Mouse (Mus musculus) heart, embryonic 14.5 days (tissue): ENCODE data around the gene Polr2g. TPM values are rescaled to one million over a fixed set of nuclear protein-coding genes. Genes with fewer than 3 reads are reported as not detected.
A peak's percentile ranks its signal among the peaks of the same experiment; 100 is the strongest.
"Not testable (repeated sequence)": the region's sequence is repeated elsewhere in the genome, so short reads cannot be mapped to it uniquely, and the experiment has no call there.

ENCODE experiments used
- ATAC-seq: fragments of 200-750 bp; cut with Nextera tagmentation; 2 replicates; pipeline ENCODE4 v1.8.0; 2017; ENCODE audit warnings: low read depth, moderate TSS enrichment; ENCODE audit not compliant: insufficient number of reproducible peaks, insufficient read depth, low FRiP score
- H3K27ac ChIP-seq, 2 experiments: fragments of 200-500 bp in 1 of 2; fragments of 300-500 bp in 1 of 2; sonication (generic) in 1 of 2; replicated peaks in 1 of 2; 2 replicates each; pipeline ENCODE4 v1.5.1; 2012 to 2014; ENCODE audit warnings: low read depth in 2 of 2, low read length in 2 of 2, control low read depth in 1 of 2, mild to moderate bottlenecking in 1 of 2, mixed read lengths in 1 of 2; ENCODE audit not compliant: control insufficient read depth in 1 of 2, insufficient read depth in 1 of 2
- H3K27me3 ChIP-seq: fragments of 300-500 bp; sonication (generic); 2 replicates; pipeline ENCODE4 v1.6.1; 2014; ENCODE audit warnings: mild to moderate bottlenecking, low read length, control low read depth; ENCODE audit not compliant: control insufficient read depth, insufficient read depth
- H3K36me3 ChIP-seq: fragments of 300-500 bp; sonication (generic); 2 replicates; pipeline ENCODE4 v1.6.1; 2014; ENCODE audit warnings: mild to moderate bottlenecking, control low read depth, low read length, mixed read lengths; ENCODE audit not compliant: control insufficient read depth, insufficient read depth
- H3K4me1 ChIP-seq, 2 experiments: fragments of 200-500 bp in 1 of 2; fragments of 300-500 bp in 1 of 2; sonication (generic) in 1 of 2; 2 replicates each; pipeline ENCODE4 v1.6.1; 2012 to 2014; ENCODE audit warnings: low read length in 2 of 2, control low read depth in 1 of 2, mixed read lengths in 1 of 2; ENCODE audit not compliant: control insufficient read depth in 2 of 2, insufficient read depth in 2 of 2
- H3K4me2 ChIP-seq: fragments of 300-500 bp; sonication (generic); 2 replicates; pipeline ENCODE4 v1.6.1; 2014; ENCODE audit warnings: mild to moderate bottlenecking, low read length
- H3K4me3 ChIP-seq, 2 experiments: fragments of 200-500 bp in 1 of 2; fragments of 300-500 bp in 1 of 2; sonication (generic) in 1 of 2; 2 replicates each; pipeline ENCODE4 v1.5.1; 2012 to 2014; ENCODE audit warnings: low read length in 2 of 2, mild to moderate bottlenecking in 2 of 2, control low read depth in 1 of 2, low read depth in 1 of 2, moderate library complexity in 1 of 2; ENCODE audit not compliant: control insufficient read depth in 1 of 2, insufficient read depth in 1 of 2
- H3K9ac ChIP-seq: fragments of 300-500 bp; sonication (generic); 2 replicates; pipeline ENCODE4 v1.6.1; 2014; ENCODE audit warnings: mild to moderate bottlenecking, low read length
- H3K9me3 ChIP-seq: fragments of 300-500 bp; sonication (generic); 2 replicates; pipeline ENCODE4 v1.6.1; 2016; ENCODE audit warnings: low read length, control low read depth; ENCODE audit not compliant: control insufficient read depth
- WGBS: fragments of 180-500 bp; shearing (Covaris S2); extraction: QIAGEN DNeasy Blood & Tissue Kit; methylation state at CpG from one replicate; pipeline ENCODE4 v1.1.7; 2014; 5-methylcytosine and 5-hydroxymethylcytosine counted together
- polyA plus RNA-seq: library from polyadenylated mRNA; unstranded; fragments of >200 nt; fragmentation: Nextera tagmentation; extraction: Ambion mirVana; gene quantifications from 2 replicates; pipeline ENCODE4 v1.2.1, GENCODE M21; 2014

Gene Polr2g
- polyA plus RNA-seq, 1 experiment from 2014 or later: 146 TPM

DNA sequence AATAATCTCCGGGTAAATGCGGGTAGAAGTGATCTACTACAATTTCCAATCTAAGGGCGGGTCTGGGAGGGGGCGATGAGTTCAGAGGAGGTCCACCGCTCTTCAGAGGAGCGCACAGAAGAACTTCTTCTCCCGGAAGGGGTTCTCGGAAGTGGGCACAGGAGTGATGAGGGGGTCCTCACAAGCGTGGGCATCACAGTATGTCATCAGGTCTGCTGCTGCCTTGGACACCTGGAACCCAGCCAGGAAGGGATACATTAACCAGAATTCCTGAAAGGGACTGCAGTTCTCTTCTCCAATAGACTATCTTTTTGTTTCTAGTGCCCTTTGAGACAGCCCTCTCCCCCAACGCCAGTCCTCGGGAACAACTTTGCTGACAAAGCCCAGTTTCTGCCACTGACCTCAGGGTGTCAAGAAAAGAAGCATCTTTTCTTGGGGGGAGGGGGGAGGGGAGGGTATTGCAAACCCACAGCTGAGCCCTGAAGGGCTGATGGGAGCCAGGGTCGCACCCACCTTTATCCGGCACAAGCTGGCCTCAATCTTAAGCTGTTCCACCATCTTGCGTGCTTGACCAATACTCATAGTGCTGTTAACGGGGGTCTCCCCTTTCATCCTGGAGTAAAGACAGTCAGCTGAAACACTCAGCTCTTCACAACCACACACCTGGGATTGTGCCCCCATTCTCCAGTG, 39.8 kb upstream of the Polr2g start:
- Histone ChIP-seq H3K9me3 (no peaks in the 10 kb centered on the region), H3K4me2 (peak overlapping the region; percentile 82), H3K27me3 (no peaks in the 10 kb centered on the region), H3K4me3 (peak overlapping the region; percentile 50 to 63), H3K4me1 (peaks cover 20 to 30% of the 10 kb centered on the region in 2 experiments), H3K36me3 (peaks cover 44% of the 10 kb centered on the region), H3K9ac (peak overlapping the region; percentile 79), H3K27ac (peak overlapping the region; percentile 92 to 93)
- no peak for ATAC-seq
- 18% methylated on average over 15 of the region's 15 CpGs for WGBS

DNA sequence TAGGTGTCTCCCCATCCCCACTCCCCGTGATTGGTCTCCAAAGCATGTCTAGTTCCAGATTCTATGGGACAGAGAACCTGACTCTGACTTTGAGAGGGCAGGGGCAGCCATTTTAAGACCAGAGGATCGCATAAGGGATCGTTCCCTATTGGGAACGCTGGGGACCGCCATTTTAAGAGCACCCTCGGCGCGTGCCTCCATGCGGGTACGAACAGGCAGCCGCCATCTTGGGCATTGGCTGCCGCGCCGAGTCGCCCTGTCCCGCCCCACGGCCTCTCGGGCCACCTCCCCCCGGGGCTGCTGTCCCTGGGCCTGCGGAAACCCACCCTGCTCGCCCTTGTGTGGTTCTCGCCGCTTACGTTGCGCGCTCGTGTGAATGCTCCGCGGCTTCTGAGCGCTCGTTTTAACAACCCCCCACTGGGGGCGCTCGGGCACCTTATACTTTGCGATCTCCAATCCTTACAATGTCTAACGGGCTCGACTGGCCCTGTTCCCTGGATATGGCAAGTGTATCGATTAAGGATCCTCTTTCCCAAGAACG, 38.9 kb upstream of the Polr2g start, which contains the start of gene Bscl2:
Gene Bscl2, plus strand, starts transcription at position 217 of the 541 bp plus-strand sequence.
- peaks cover 44% of the 10 kb centered on the region for H3K36me3 ChIP-seq
- peaks cover 20 to 30% of the 10 kb centered on the region in 2 experiments for H3K4me1 ChIP-seq
- 1% methylated on average over 38 of the region's 38 CpGs for WGBS
- ATAC-seq: peak; percentile 61
- peak within 1 kb of the TSS; percentile 50 to 63 for H3K4me3 ChIP-seq
- peak within 1 kb of the TSS; percentile 92 to 93 for H3K27ac ChIP-seq
- peak within 1 kb of the TSS; percentile 82 for H3K4me2 ChIP-seq
- peak within 1 kb of the TSS; percentile 79 for H3K9ac ChIP-seq
- H3K27me3 ChIP-seq: no peaks in the 10 kb centered on the region
- no peaks in the 10 kb centered on the region for H3K9me3 ChIP-seq

DNA sequence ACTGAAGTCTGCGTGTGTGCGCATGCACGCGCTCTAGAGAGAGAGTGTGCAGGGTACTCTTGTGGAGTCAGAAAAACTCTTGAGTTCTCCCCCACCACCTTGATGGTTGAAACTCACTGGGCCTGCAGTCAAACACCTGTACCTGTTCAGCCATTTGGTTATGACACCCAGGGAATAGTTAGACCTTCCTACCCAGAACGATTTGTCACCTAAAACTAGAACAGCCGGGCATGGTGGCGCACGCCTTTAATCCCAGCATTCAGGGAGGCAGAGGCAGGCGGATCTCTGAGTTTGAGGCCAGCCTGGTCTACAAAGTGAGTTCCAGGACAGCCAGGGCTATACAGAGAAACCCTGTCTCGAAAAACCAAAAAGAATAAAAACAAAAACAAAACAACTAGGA, 38.0 kb upstream of the Polr2g start:
- H3K9me3 ChIP-seq, H3K9ac ChIP-seq, ATAC-seq, H3K4me3 ChIP-seq, H3K27me3 ChIP-seq, H3K4me2 ChIP-seq, H3K27ac ChIP-seq: not testable (repeated sequence)
- 97% methylated on average over 10 of the region's 10 CpGs for WGBS
- peaks cover 20 to 30% of the 10 kb centered on the region in 2 experiments for H3K4me1 ChIP-seq
- peaks cover 48% of the 10 kb centered on the region for H3K36me3 ChIP-seq

DNA sequence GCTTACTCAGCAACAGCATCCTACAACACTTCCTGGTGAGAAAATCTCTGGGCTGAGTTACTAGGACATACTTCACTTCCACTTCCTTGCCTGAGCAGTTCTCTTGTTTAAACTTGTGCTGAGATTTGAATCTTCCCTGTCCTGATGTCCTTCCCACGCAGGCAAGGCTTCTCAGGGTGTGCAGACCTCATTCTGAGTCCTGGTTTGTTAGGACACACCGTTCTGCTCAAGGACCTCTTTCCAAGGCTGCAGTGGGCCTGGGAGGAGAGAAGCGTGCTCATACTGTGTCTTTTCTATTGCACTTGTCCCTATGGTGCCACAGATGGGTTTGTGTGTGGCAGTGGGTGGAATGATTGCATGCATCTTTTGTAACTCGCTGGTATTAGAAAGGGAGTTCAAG, 34.6 kb upstream of the Polr2g start:
- no peak overlapping the region for H3K4me3 ChIP-seq
- WGBS: 84% methylated on average over 4 of the region's 4 CpGs
- no peak for ATAC-seq

DNA sequence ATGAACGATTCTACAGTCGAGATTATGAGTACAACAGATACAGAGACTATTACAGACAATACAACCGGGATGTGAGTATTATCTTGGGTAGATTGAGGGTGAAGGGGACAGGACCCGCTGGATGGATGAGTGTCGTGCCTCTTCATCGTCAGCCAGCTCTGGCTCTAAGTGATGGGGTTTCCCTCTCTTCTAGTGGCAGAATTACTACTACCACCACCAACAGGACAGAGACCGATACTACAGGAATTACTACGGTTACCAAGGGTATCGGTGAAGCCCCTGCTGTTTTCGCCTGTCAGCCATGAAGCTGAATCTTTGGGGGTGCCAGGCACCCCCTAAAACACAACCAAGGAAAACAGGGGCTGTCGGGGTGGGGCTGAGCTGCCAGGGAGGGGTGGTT, 32.9 kb upstream of the Polr2g start:
- 76% methylated on average over 11 of the region's 11 CpGs for WGBS
- H3K4me1 ChIP-seq: no peaks in the 10 kb centered on the region

More for the DNA sequence above, 34.6 kb upstream of the Polr2g start:
- H3K27ac ChIP-seq: no peak overlapping the region
- H3K27me3 ChIP-seq: no peaks in the 10 kb centered on the region
- peaks cover 82% of the 10 kb centered on the region for H3K36me3 ChIP-seq
- H3K4me2 ChIP-seq: no peak overlapping the region
- H3K9me3 ChIP-seq: no peaks in the 10 kb centered on the region
- H3K4me1 ChIP-seq: peaks cover under 1 to 2% of the 10 kb centered on the region in 2 experiments; a peak in 2 of 4 replicates
- H3K9ac ChIP-seq: no peak overlapping the region

DNA sequence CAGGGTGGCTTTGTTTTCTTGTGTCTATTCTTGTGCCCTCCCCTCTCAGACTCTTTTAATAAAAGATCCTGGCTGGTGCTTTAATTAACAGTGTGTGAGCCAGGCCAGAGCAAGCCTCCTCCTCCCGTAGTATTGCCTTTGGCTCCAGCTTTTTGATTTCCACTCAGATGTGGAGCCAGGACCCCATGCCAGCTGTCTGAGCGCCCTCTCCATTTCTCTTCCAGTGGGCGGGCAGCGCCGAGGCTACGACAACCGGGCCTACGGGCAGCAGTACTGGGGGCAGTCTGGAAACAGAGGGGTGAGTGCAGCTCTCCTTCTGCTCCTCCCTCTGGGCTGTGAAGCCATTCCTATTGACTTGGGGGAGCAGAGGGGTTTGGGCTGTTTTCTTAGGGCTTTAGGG, 32.3 kb upstream of the Polr2g start:
- Histone ChIP-seq H3K4me2 (no peak overlapping the region), H3K4me1 (no peaks in the 10 kb centered on the region), H3K4me3 (no peak overlapping the region), H3K27me3 (no peaks in the 10 kb centered on the region), H3K27ac (no peak overlapping the region), H3K36me3 (peaks cover 99% of the 10 kb centered on the region), H3K9ac (no peak overlapping the region), H3K9me3 (no peaks in the 10 kb centered on the region)
- 95% methylated on average over 8 of the region's 8 CpGs for WGBS
- no peak for ATAC-seq

More for the DNA sequence above, 32.9 kb upstream of the Polr2g start:
- H3K36me3 ChIP-seq: peaks cover 99% of the 10 kb centered on the region
- no peak overlapping the region for H3K4me2 ChIP-seq
- H3K9me3 ChIP-seq: no peaks in the 10 kb centered on the region
- no peak overlapping the region for H3K9ac ChIP-seq
- no peak overlapping the region for H3K4me3 ChIP-seq
- no peak for ATAC-seq
- H3K27me3 ChIP-seq: no peaks in the 10 kb centered on the region
- H3K27ac ChIP-seq: no peak overlapping the region

DNA sequence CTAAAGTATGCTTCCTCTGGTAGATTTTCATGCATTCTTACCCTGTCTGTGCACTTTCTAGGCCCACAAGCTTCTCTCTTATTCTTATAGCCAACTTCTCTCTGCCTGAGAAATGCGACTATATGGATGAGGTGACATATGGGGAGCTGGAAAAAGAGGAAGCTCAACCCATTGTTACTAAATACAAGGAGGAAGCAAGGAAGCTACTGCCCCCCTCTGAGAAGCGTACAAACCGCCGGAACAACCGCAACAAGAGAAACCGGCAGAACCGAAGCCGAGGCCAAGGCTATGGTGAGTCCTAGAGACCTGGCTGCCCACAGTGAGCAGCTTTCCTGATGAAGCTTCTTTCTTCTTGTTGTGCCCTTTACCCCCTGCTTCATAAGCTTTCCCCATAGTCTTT, 31.3 kb upstream of the Polr2g start, which contains the start of gene AC129217.1:
Gene AC129217.1, plus strand, starts transcription at position 114 of the 400 bp plus-strand sequence.
- Histone ChIP-seq H3K27ac (no peak within 1 kb of the TSS), H3K27me3 (no peaks in the 10 kb centered on the region), H3K4me3 (no peak within 1 kb of the TSS), H3K4me2 (no peak within 1 kb of the TSS), H3K9ac (no peak within 1 kb of the TSS), H3K9me3 (no peaks in the 10 kb centered on the region), H3K36me3 (peaks cover 100% of the 10 kb centered on the region), H3K4me1 (no peaks in the 10 kb centered on the region)
- ATAC-seq: no peak
- 87% methylated on average over 8 of the region's 8 CpGs for WGBS
